Mouse (Mus musculus): ENCODE results near the gene Olfr411.

The Olfr411 gene

GRCm38 (mm10) chr11:74352550-74352949 is at the start of gene Olfr411:
TSS of gene Olfr411 (minus strand) at chr11:74352650.
- no peak for DNase-seq (ENCODE audit: low read depth)

- peak; percentile 33 for DNase-seq (ENCODE audit: low read depth)
Measured at GRCm38 (mm10) chr11:74402126-74402525, 49.7 kb upstream of the Olfr411 start.

- no peak for DNase-seq (ENCODE audit: low read depth)
Measured at GRCm38 (mm10) chr11:74395583-74395982, 43.1 kb upstream of the Olfr411 start.

- DNase-seq (ENCODE audit: low read depth), result no peak
Measured at GRCm38 (mm10) chr11:74393489-74393888, 41.0 kb upstream of the Olfr411 start.

GRCm38 (mm10) chr11:74392903-74393302 is 40.5 kb upstream of the Olfr411 start:
- no peak for DNase-seq (ENCODE audit: low read depth)

GRCm38 (mm10) chr11:74391899-74392298 is 39.4 kb upstream of the Olfr411 start:
- no peak for DNase-seq (ENCODE audit: low read depth)

- DNase-seq (ENCODE audit: low read depth), result no peak
Measured at GRCm38 (mm10) chr11:74387203-74387602, 34.8 kb upstream of the Olfr411 start.

- no peak for DNase-seq (ENCODE audit: low read depth)
Measured at GRCm38 (mm10) chr11:74385674-74386073, 33.2 kb upstream of the Olfr411 start.

GRCm38 (mm10) chr11:74379166-74379873 is 26.9 kb upstream of the Olfr411 start:
- no peak for DNase-seq (ENCODE audit: low read depth)

GRCm38 (mm10) chr11:74376847-74377246 is 24.4 kb upstream of the Olfr411 start:
- peak; percentile 72 for DNase-seq (ENCODE audit: low read depth)

GRCm38 (mm10) chr11:74371393-74372100 is 19.1 kb upstream of the Olfr411 start:
- peak; percentile 73 for DNase-seq (ENCODE audit: low read depth)

GRCm38 (mm10) chr11:74361769-74362168 is 9.3 kb upstream of the Olfr411 start, which contains the start of gene Olfr412:
TSS of gene Olfr412 (plus strand) at chr11:74362069.
- no peak for DNase-seq (ENCODE audit: low read depth)

- DNase-seq (ENCODE audit: low read depth), result no peak
Measured at GRCm38 (mm10) chr11:74337931-74338330, 14.5 kb downstream of the Olfr411 start, which contains the start of gene Olfr410. TSS of gene Olfr410 (minus strand) at chr11:74338031.

GRCm38 (mm10) chr11:74328781-74329180 is 23.7 kb downstream of the Olfr411 start:
- DNase-seq (ENCODE audit: low read depth), result no peak

- DNase-seq (ENCODE audit: low read depth), result no peak
Measured at GRCm38 (mm10) chr11:74326044-74326443, 26.4 kb downstream of the Olfr411 start.
